Mouse (Mus musculus) cerebellum, adult 18-20 months (tissue): ENCODE data around the gene Atp11a.

Source experiments
- DNase-seq, 2 experiments: peaks; one replicate each; pipeline ENCODE4 v3.0.0; 2021

Gene Atp11a

GRCm38 (mm10) chr8:12756391-12757157, at the start of gene Atp11a:
Gene Atp11a (plus strand): TSS chr8:12757014.
- peak; percentile 61 to 87 for DNase-seq

GRCm38 (mm10) chr8:12711623-12712022, 45.2 kb upstream of the Atp11a start:
- DNase-seq = no peak

GRCm38 (mm10) chr8:12715861-12716585, 40.8 kb upstream of the Atp11a start:
- no peak for DNase-seq

- DNase-seq = no peak
Measured at GRCm38 (mm10) chr8:12719091-12719490, 37.7 kb upstream of the Atp11a start.

GRCm38 (mm10) chr8:12728644-12729043, 28.2 kb upstream of the Atp11a start:
- no peak for DNase-seq

- no peak for DNase-seq
Measured at GRCm38 (mm10) chr8:12730780-12731179, 26.0 kb upstream of the Atp11a start.

- no peak for DNase-seq
Measured at GRCm38 (mm10) chr8:12732431-12732830, 24.4 kb upstream of the Atp11a start.

GRCm38 (mm10) chr8:12739113-12739512, 17.7 kb upstream of the Atp11a start:
- DNase-seq = no peak

- no peak for DNase-seq
Measured at GRCm38 (mm10) chr8:12743390-12743789, 13.4 kb upstream of the Atp11a start.

GRCm38 (mm10) chr8:12748183-12748582, 8.6 kb upstream of the Atp11a start:
- no peak for DNase-seq

GRCm38 (mm10) chr8:12749116-12749515, 7.7 kb upstream of the Atp11a start:
- no peak for DNase-seq

- DNase-seq = no peak
Measured at GRCm38 (mm10) chr8:12753054-12753453, 3.8 kb upstream of the Atp11a start.

GRCm38 (mm10) chr8:12754115-12754514, 2.7 kb upstream of the Atp11a start:
- DNase-seq = no peak

GRCm38 (mm10) chr8:12755312-12755711, 1.5 kb upstream of the Atp11a start:
- peak in 1 of 2 experiments; percentile 33 for DNase-seq

- no peak for DNase-seq
Measured at GRCm38 (mm10) chr8:12755826-12756225, 988 bp upstream of the Atp11a start.

GRCm38 (mm10) chr8:12757231-12757940, 572 bp downstream of the Atp11a start:
- peak; percentile 46 to 58 for DNase-seq

- DNase-seq = no peak
Measured at GRCm38 (mm10) chr8:12759963-12760362, 3.1 kb downstream of the Atp11a start.

GRCm38 (mm10) chr8:12761873-12762272, 5.1 kb downstream of the Atp11a start:
- DNase-seq = no peak

GRCm38 (mm10) chr8:12763565-12764108, 6.8 kb downstream of the Atp11a start:
- no peak for DNase-seq

GRCm38 (mm10) chr8:12764971-12765370, 8.2 kb downstream of the Atp11a start:
- DNase-seq = peak in 1 of 2 experiments; percentile 22

GRCm38 (mm10) chr8:12767176-12767575, 10.4 kb downstream of the Atp11a start:
- DNase-seq = no peak

GRCm38 (mm10) chr8:12768747-12769146, 11.9 kb downstream of the Atp11a start:
- DNase-seq = peak in 1 of 2 experiments; percentile 43

- peak; percentile 51 to 62 for DNase-seq
Measured at GRCm38 (mm10) chr8:12769296-12769695, 12.5 kb downstream of the Atp11a start.
